Mouse (Mus musculus): ENCODE data around the gene Olfr1225.

- no peak for TF ChIP-seq CTCF (IDR thresholded peaks at IDR 0.05; ENCODE audit: insufficient read depth, low read length)
- TF ChIP-seq POLR2A (IDR thresholded peaks at IDR 0.05; ENCODE audit: borderline replicate concordance, extremely low read depth, low read depth, low read length): no peak
Observed at GRCm38 (mm10) chr2:89196325-89196982, 22.0 kb upstream of the Olfr1225 start.

Data from lung, adult 2 months (tissue).